Mouse (Mus musculus) spleen, embryonic (tissue): ENCODE results near the gene Tpcn1.

Experiments used
- CTCF ChIA-PET: fragments of 350-600 bp; sonication (Branson Sonifier 250); formaldehyde crosslinking; loops from one replicate; lab custom pipeline; 2022; lab: Charles Lee

Gene Tpcn1

DNA sequence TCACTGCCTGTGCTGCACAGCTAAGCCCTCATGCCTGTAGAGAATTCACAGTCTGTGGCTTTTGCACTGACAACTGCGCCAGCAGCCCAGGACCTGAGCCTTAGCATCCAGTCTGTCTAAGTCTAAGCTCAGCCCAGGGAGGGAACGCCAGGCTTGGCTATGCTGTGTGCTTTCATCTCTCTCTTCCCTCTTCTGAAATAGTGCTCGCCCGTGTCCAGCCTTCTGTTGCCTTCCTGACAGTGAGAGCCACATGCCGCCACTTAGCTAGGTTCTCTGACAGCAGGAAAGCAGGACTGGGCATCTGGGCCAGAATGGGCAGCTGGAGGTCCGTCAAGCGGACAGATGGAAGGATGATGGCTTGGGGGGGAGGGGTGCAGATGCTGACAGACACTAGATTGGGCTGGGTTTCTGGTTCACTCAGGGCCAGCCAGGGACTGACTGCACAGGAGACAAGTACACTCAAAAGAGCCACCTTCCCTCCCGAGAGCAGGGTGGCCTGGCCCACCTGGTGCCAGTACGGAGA, 94.5 kb downstream of the Tpcn1 start:
- CTCF ChIA-PET, result no interaction called here

DNA sequence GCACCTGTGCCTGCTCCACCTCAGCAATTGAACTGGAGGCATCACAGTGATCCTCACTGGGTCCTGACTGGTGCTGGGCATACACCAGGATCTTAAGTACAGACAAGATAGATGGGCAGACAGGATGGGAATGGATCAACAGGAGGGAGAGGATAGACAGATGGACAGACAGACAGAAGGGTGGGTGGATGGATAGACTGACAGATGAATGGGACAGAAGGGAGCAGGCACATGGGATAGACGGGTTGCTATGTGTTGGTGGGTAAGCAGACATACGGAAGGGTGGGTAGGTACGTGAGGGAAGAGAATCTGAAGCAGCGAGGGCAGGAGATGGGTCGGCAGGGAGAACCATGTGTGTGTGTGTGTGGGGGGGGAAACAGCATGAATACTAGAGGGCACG, 95.0 kb downstream of the Tpcn1 start:
- CTCF ChIA-PET, result no interaction called here

DNA sequence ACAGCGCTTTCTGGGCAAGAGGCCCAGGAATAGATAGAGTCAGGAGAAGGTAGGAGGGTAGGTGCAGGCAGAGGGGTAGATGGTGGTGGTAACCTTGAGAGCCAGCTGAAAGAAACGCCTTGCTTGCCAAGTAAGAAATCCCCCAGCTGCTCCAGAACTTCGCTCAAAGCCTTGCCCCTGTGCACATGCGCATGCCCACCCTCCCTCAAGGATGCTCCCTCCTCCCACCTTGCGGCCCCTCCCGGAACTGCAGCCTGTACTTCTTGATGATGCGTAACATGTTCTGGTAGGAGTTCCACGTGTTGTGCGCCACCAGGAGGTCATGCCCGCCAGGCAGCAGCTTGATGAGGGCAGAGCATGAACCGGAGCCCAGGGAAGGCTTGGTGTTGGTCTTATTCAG, 96.0 kb downstream of the Tpcn1 start:
- CTCF ChIA-PET, result no interaction called here

DNA sequence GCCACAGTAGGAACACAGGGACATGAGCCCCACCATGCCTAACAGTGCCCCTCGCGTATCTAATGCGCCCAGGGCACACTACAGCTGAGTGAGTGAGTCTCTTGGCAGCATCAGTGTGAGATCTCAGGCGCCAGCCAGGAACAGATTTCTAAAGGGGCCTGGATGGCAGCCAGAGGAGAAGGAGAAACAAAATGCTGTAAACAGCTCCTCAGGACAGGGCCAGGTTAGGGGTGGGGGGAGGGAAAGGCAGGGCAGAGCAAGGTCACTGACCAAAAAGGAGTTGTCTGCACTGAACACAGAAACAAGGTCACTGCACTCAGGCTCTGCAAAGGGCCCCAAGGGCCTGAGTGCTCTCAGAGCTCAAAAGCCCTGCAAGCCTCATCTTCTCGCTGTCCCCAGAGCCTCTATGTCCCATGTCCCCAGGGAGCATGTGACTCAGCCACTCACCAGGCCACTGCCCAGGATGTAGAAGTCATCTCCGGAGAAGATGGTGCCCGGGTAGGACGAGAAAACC, 97.7 kb downstream of the Tpcn1 start:
- CTCF ChIA-PET, result no interaction called here

DNA sequence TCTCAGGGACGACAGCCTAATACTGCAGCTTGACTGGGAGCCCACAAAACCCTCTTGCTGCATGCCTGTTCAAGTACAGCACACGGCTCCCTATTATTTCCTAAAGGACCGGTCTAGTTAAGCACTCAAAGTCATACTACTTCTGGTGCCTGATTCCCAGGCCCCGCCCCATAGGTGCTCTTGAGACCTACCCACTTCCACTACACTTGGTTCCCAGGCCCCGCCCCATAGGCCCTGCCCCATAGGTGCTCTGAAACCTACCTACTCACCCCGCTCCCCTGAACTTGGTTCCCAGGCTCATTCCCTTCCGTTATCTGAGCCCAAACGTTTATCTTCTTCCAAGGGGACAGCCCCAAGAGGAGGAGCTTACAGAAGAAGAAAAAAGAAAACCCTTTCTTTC, 100.6 kb downstream of the Tpcn1 start:
- CTCF ChIA-PET, result no interaction called here
